Mouse (Mus musculus): ENCODE data around the gene Slc7a9.

Gene Slc7a9

GRCm38 (mm10) chr7:35447996-35448846 lies at the start of gene Slc7a9:
Gene Slc7a9 (plus strand): TSS chr7:35448796.
- no peak for DNase-seq (ENCODE audit: low read depth)

GRCm38 (mm10) chr7:35401169-35401568 lies 47.4 kb upstream of the Slc7a9 start:
- no peak for DNase-seq (ENCODE audit: low read depth)

- DNase-seq (ENCODE audit: low read depth) = no peak
These were observed 33.4 kb upstream of the Slc7a9 start for GRCm38 (mm10) chr7:35415226-35415625.

- peak; percentile 3 for DNase-seq (ENCODE audit: low read depth)
These were observed 32.6 kb upstream of the Slc7a9 start for GRCm38 (mm10) chr7:35415801-35416653.

- no peak for DNase-seq (ENCODE audit: low read depth)
These were observed 32.0 kb upstream of the Slc7a9 start for GRCm38 (mm10) chr7:35416654-35416948.

- DNase-seq (ENCODE audit: low read depth) = no peak
These were observed 25.5 kb upstream of the Slc7a9 start for GRCm38 (mm10) chr7:35423071-35423470.

GRCm38 (mm10) chr7:35428146-35428545 lies 20.4 kb upstream of the Slc7a9 start:
- DNase-seq (ENCODE audit: low read depth) = no peak

- no peak for DNase-seq (ENCODE audit: low read depth)
These were observed 13.3 kb upstream of the Slc7a9 start for GRCm38 (mm10) chr7:35435266-35435665.

- DNase-seq (ENCODE audit: low read depth) = no peak
These were observed 1.1 kb upstream of the Slc7a9 start for GRCm38 (mm10) chr7:35447501-35447900.

- no peak for DNase-seq (ENCODE audit: low read depth)
These were observed 271 bp downstream of the Slc7a9 start for GRCm38 (mm10) chr7:35448867-35449266.

GRCm38 (mm10) chr7:35456091-35456814 lies 7.7 kb downstream of the Slc7a9 start:
- no peak for DNase-seq (ENCODE audit: low read depth)

GRCm38 (mm10) chr7:35460971-35461370 lies 12.4 kb downstream of the Slc7a9 start:
- DNase-seq (ENCODE audit: low read depth) = no peak

GRCm38 (mm10) chr7:35465027-35465426 lies 16.4 kb downstream of the Slc7a9 start:
- DNase-seq (ENCODE audit: low read depth) = no peak

GRCm38 (mm10) chr7:35467856-35468255 lies 19.3 kb downstream of the Slc7a9 start:
- DNase-seq (ENCODE audit: low read depth) = no peak

- no peak for DNase-seq (ENCODE audit: low read depth)
These were observed 22.2 kb downstream of the Slc7a9 start for GRCm38 (mm10) chr7:35470794-35471193.

GRCm38 (mm10) chr7:35476457-35476856 lies 27.9 kb downstream of the Slc7a9 start:
- DNase-seq (ENCODE audit: low read depth) = no peak

- DNase-seq (ENCODE audit: low read depth) = no peak
These were observed 36.5 kb downstream of the Slc7a9 start for GRCm38 (mm10) chr7:35485126-35485525.

GRCm38 (mm10) chr7:35486553-35486952 lies 38.0 kb downstream of the Slc7a9 start:
- DNase-seq (ENCODE audit: low read depth) = no peak

GRCm38 (mm10) chr7:35490186-35490585 lies 41.6 kb downstream of the Slc7a9 start:
- DNase-seq (ENCODE audit: low read depth) = no peak

- DNase-seq (ENCODE audit: low read depth) = no peak
These were observed 42.4 kb downstream of the Slc7a9 start for GRCm38 (mm10) chr7:35491005-35491404.

- no peak for DNase-seq (ENCODE audit: low read depth)
These were observed 48.9 kb downstream of the Slc7a9 start for GRCm38 (mm10) chr7:35497516-35497915.

- no peak for DNase-seq (ENCODE audit: low read depth)
These were observed 53.4 kb downstream of the Slc7a9 start for GRCm38 (mm10) chr7:35501995-35502394.

Measured in fibroblast of lung, adult 2 months (primary cell).